In the genomic region with DNA sequence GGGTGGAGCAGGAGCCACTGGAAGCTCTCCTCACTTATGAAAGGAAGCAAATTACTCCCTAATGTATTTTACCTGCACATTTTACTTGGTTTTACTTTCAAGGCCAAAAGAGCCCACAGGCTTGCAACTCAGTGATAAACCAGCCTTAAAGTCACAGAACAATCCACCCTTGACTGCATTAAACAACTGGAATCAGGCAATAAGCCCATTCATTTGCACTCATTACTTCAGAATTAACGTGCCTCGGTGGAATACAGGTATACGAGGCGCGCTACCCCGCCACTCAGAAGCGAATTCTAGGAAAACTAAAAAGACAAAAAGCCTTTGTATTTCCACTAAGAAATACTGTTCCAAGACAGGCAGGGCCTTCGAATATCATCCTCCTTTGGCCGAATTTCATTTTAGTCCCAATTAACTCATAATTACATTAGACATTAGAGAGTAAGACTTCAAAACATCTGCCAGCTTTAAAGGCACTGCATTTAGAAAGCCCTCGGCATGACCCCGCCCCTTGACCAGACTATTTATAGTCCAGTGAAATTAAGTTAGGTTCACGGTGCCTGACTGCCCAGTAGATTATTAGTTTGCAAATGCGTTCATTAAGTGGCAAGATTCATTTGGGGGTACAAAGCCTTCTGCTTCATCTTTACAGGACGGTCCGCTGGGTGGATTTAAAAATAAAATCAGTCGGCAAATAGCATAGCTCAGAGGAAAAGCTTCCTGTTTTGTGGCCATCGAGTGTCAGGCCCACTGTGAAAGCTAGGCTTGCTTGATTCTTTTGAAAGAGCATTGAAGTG, we compare ENCODE assay signal across 10 mouse cellular contexts.
DNase-seq lines count a peak whose midpoint lies in the region; ATAC-seq lines count a peak whose summit lies in the region.
"Had no signal": no experiment of that assay in that cellular context is flagged by ENCODE, and none has a peak within 500 bp of the region (broad histone marks: within the 10 kb centered on the region; RNA-seq: fewer than 3 reads in every experiment).

No protein-coding gene starts in this region.

- H3K27ac ChIP-seq in forebrain, embryonic 16.5 days (ENCODE audit: low read length): no peak overlapping the region
- H3K27ac ChIP-seq in liver, embryonic 13.5 days: peak overlapping the region; percentile 40; the same call in 1 of the 2 replicates
- H3K27ac ChIP-seq: embryonic facial prominence, embryonic 15.5 days had no signal

- no peaks in the 10 kb centered on the region for H3K9me3 ChIP-seq in forebrain, embryonic 16.5 days (ENCODE audit: control insufficient read depth, low read length)
- no peaks in the 10 kb centered on the region for H3K9me3 ChIP-seq in liver, embryonic 13.5 days (replicated peaks)
- H3K9me3 ChIP-seq: embryonic facial prominence, embryonic 15.5 days had no signal

- H3K4me2 ChIP-seq in forebrain, embryonic 16.5 days (ENCODE audit: low read length): no peak overlapping the region
- no peak overlapping the region for H3K4me2 ChIP-seq in liver, embryonic 13.5 days
- H3K4me2 ChIP-seq: embryonic facial prominence, embryonic 15.5 days had no signal

- intact Hi-C loops in heart, postnatal 25 days (cut with DNase I): no loop called here

- no peaks in the 10 kb centered on the region; the same call in 1 of the 2 replicates for H3K4me1 ChIP-seq in forebrain, embryonic 16.5 days (replicated peaks; ENCODE audit: control insufficient read depth, insufficient read depth, low read length)
- H3K4me1 ChIP-seq in liver, embryonic 13.5 days (replicated peaks): 0 out of 2 replicates have a peak, but pooled peaks cover 4% of the 10 kb centered on the region

- H3K4me3 ChIP-seq in forebrain, embryonic 16.5 days (replicated peaks; ENCODE audit: low read length): no peak overlapping the region
- H3K4me3 ChIP-seq in liver, embryonic 13.5 days (replicated peaks): no peak overlapping the region
- H3K4me3 ChIP-seq: embryonic facial prominence, embryonic 15.5 days had no signal

- H3K9ac ChIP-seq in forebrain, embryonic 16.5 days (replicated peaks; ENCODE audit: low read depth, low read length): no peak overlapping the region
- H3K9ac ChIP-seq in liver, embryonic 13.5 days: no peak overlapping the region
- H3K9ac ChIP-seq: embryonic facial prominence, embryonic 15.5 days had no signal

- peak; percentile 9 to 43 for DNase-seq in heart, adult 18-20 months
- no peak for DNase-seq in heart, postnatal 25 days (ENCODE audit: low spot score)
- peak; percentile 47 for DNase-seq in kidney, adult 18-20 months
- no peak for DNase-seq in liver, embryonic 13.5 days
- no peak for DNase-seq in urinary bladder, postnatal 10 days (ENCODE audit: low spot score)
- DNase-seq in cerebellum, adult 11 months: no peak
- DNase-seq: lung, postnatal 4 days had no signal

- peak; percentile 20; the same call in 1 of the 2 replicates for ATAC-seq in forebrain, embryonic 16.5 days
- no peak for ATAC-seq in liver, embryonic 13.5 days (ENCODE audit: low read depth)
- no peak for ATAC-seq in CD4-positive, CD25-positive, alpha-beta regulatory T cell, adult 4 months

- no peaks in the 10 kb centered on the region for H3K36me3 ChIP-seq in forebrain, embryonic 16.5 days (ENCODE audit: control insufficient read depth, insufficient read depth)
- no peaks in the 10 kb centered on the region for H3K36me3 ChIP-seq in liver, embryonic 13.5 days
- H3K36me3 ChIP-seq: embryonic facial prominence, embryonic 15.5 days had no signal

- 18% methylated on average over 17 of the region's 17 CpGs for WGBS in forebrain, embryonic 16.5 days
- 50% methylated on average over 17 of the region's 17 CpGs for WGBS in liver, embryonic 13.5 days (ENCODE audit: insufficient replicate concordance)

- H3K27me3 ChIP-seq in forebrain, embryonic 16.5 days (replicated peaks; ENCODE audit: control insufficient read depth, insufficient read depth, low read length): no peaks in the 10 kb centered on the region
- H3K27me3 ChIP-seq in liver, embryonic 13.5 days: no peaks in the 10 kb centered on the region
- H3K27me3 ChIP-seq: embryonic facial prominence, embryonic 15.5 days had no signal

Comparison
In these comparisons a context has a peak if more than half of its experiments do, and no peak if none do; other contexts are left out.
1. DNase-seq: peak in heart, adult 18-20 months (2 of 2) and kidney, adult 18-20 months (single experiment); none in heart, postnatal 25 days (single experiment), liver, embryonic 13.5 days (single experiment), urinary bladder, postnatal 10 days (single experiment) and cerebellum, adult 11 months (single experiment).